Mouse (Mus musculus): ENCODE measurements around the gene Trhde. TPM values are rescaled to one million over a fixed set of nuclear protein-coding genes. Genes with fewer than 3 reads are reported as not detected.

Gene Trhde
- polyA plus RNA-seq, 1 experiment from 2014 or later: 4.4 TPM

DNA sequence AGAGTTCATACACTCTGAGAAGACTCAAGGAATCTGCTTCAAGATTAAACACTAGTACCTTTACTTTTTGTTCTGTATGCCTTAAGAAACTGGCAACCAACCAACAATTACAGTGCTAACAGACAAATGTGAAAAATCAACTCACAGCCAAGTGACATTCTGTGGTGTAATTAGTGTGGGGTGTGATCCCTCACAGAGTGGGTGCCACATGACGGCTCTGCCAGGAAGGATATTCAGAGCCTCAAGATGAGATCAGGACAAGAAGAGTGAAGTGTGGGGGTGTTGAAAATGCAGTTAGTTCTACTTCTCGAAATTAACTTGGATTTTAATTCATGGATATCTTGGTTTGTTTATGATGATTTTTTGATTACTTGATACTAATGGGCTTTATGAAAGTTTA lies 398.3 kb downstream of the Trhde start:
- Histone ChIP-seq H3K4me1 (replicated peaks; ENCODE audit: control insufficient read depth, insufficient read depth, low read length) (no peaks in the 10 kb centered on the region), H3K36me3 (ENCODE audit: control insufficient read depth, insufficient read depth) (no peaks in the 10 kb centered on the region), H3K4me3 (replicated peaks; ENCODE audit: low read length) (no peak overlapping the region), H3K9me3 (ENCODE audit: control insufficient read depth, low read length) (no peaks in the 10 kb centered on the region), H3K27ac (ENCODE audit: low read length) (no peak overlapping the region), H3K4me2 (ENCODE audit: low read length) (no peak overlapping the region), H3K9ac (replicated peaks; ENCODE audit: low read depth, low read length) (no peak overlapping the region), H3K27me3 (replicated peaks; ENCODE audit: control insufficient read depth, insufficient read depth, low read length) (no peaks in the 10 kb centered on the region)
- 62% methylated on average over 2 of the region's 2 CpGs for WGBS
- ATAC-seq: no peak

GRCm38 (mm10) chr10:114370804-114371203 lies 431.3 kb downstream of the Trhde start:
- WGBS: 76% methylated on average over 3 of the region's 3 CpGs
- Histone ChIP-seq H3K27ac (ENCODE audit: low read length) (no peak overlapping the region), H3K27me3 (replicated peaks; ENCODE audit: control insufficient read depth, insufficient read depth, low read length) (no peaks in the 10 kb centered on the region), H3K4me1 (replicated peaks; ENCODE audit: control insufficient read depth, insufficient read depth, low read length) (no peaks in the 10 kb centered on the region), H3K4me2 (ENCODE audit: low read length) (no peak overlapping the region), H3K9ac (replicated peaks; ENCODE audit: low read depth, low read length) (no peak overlapping the region), H3K4me3 (replicated peaks; ENCODE audit: low read length) (no peak overlapping the region), H3K36me3 (ENCODE audit: control insufficient read depth, insufficient read depth) (no peaks in the 10 kb centered on the region), H3K9me3 (ENCODE audit: control insufficient read depth, low read length) (no peaks in the 10 kb centered on the region)
- no peak for ATAC-seq

GRCm38 (mm10) chr10:114363442-114363841 lies 438.7 kb downstream of the Trhde start:
- Histone ChIP-seq H3K9ac (replicated peaks; ENCODE audit: low read depth, low read length) (no peak overlapping the region), H3K9me3 (ENCODE audit: control insufficient read depth, low read length) (no peaks in the 10 kb centered on the region), H3K4me3 (replicated peaks; ENCODE audit: low read length) (no peak overlapping the region), H3K4me2 (ENCODE audit: low read length) (no peak overlapping the region), H3K36me3 (ENCODE audit: control insufficient read depth, insufficient read depth) (no peaks in the 10 kb centered on the region), H3K27ac (ENCODE audit: low read length) (no peak overlapping the region), H3K4me1 (replicated peaks; ENCODE audit: control insufficient read depth, insufficient read depth, low read length) (no peaks in the 10 kb centered on the region), H3K27me3 (replicated peaks; ENCODE audit: control insufficient read depth, insufficient read depth, low read length) (no peaks in the 10 kb centered on the region)
- 72% methylated on average over 6 of the region's 6 CpGs for WGBS
- no peak for ATAC-seq

DNA sequence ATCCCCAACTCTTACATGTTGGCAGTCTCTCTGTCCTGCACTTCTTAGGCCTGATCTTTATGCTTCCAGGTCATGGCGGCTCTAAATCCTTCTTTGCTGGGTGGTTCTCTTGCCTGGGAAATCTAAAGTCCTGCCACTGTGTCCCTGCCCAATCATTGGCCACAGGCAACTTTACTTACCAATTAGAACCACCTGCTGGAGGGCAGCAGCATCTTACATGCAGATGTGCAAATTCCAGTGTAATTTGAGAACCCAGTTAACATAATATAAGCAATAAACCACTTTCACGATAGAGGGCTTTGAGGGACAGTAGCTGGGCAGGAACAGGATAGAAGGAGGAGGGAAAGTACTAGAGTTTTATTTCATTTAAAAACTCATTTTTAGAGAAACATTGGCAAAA lies 439.5 kb downstream of the Trhde start:
- H3K4me1 ChIP-seq (replicated peaks; ENCODE audit: control insufficient read depth, insufficient read depth, low read length): no peaks in the 10 kb centered on the region
- no peak for ATAC-seq
- no peaks in the 10 kb centered on the region for H3K27me3 ChIP-seq (replicated peaks; ENCODE audit: control insufficient read depth, insufficient read depth, low read length)
- no peak overlapping the region for H3K4me2 ChIP-seq (ENCODE audit: low read length)
- H3K4me3 ChIP-seq (replicated peaks; ENCODE audit: low read length): no peak overlapping the region
- no peak overlapping the region for H3K27ac ChIP-seq (ENCODE audit: low read length)
- WGBS: 74% methylated on average over 2 of the region's 2 CpGs
- no peaks in the 10 kb centered on the region for H3K36me3 ChIP-seq (ENCODE audit: control insufficient read depth, insufficient read depth)
- no peak overlapping the region for H3K9ac ChIP-seq (replicated peaks; ENCODE audit: low read depth, low read length)
- no peaks in the 10 kb centered on the region for H3K9me3 ChIP-seq (ENCODE audit: control insufficient read depth, low read length)
